Mouse (Mus musculus) kidney, embryonic 15.5 days (tissue): ENCODE results near the gene Stk10. TPM values are rescaled to one million over a fixed set of nuclear protein-coding genes. Genes with fewer than 3 reads are reported as not detected.

ENCODE experiments used
- ATAC-seq: fragments of 200-750 bp; cut with Nextera tagmentation; replicated peaks from 2 replicates; pipeline ENCODE4 v1.8.0; 2017; ENCODE audit warnings: moderate TSS enrichment; ENCODE audit not compliant: low FRiP score
- H3K27ac ChIP-seq: fragments of 300-500 bp; sonication (generic); 2 replicates; pipeline ENCODE4 v1.5.1; 2015; ENCODE audit warnings: mild to moderate bottlenecking, inconsistent platforms
- H3K27me3 ChIP-seq: fragments of 300-500 bp; sonication (generic); 2 replicates; pipeline ENCODE4 v1.6.1; 2015; ENCODE audit warnings: inconsistent platforms
- H3K36me3 ChIP-seq: fragments of 300-500 bp; sonication (generic); 2 replicates; pipeline ENCODE4 v1.6.1; 2015; ENCODE audit warnings: inconsistent platforms
- H3K4me1 ChIP-seq: fragments of 300-500 bp; sonication (generic); 2 replicates; pipeline ENCODE4 v1.6.1; 2015; ENCODE audit warnings: inconsistent platforms
- H3K4me2 ChIP-seq: fragments of 300-500 bp; sonication (generic); 2 replicates; pipeline ENCODE4 v1.6.1; 2015; ENCODE audit warnings: moderate library complexity, mild to moderate bottlenecking, inconsistent platforms
- H3K4me3 ChIP-seq: fragments of 300-500 bp; sonication (generic); replicated peaks from 2 replicates; pipeline ENCODE4 v1.5.1; 2015; ENCODE audit warnings: mild to moderate bottlenecking, inconsistent platforms
- H3K9ac ChIP-seq: fragments of 300-500 bp; sonication (generic); 2 replicates; pipeline ENCODE4 v1.6.1; 2015; ENCODE audit warnings: mild to moderate bottlenecking, inconsistent platforms
- H3K9me3 ChIP-seq: fragments of 300-500 bp; sonication (generic); replicated peaks from 2 replicates; pipeline ENCODE4 v1.6.1; 2016; ENCODE audit warnings: inconsistent platforms
- WGBS: fragments of 180-500 bp; shearing (Covaris S2); methylation state at CpG from one replicate; pipeline ENCODE4 v1.1.7; 2015; ENCODE audit warnings: mixed read lengths; 5-methylcytosine and 5-hydroxymethylcytosine counted together
- polyA plus RNA-seq: library from polyadenylated mRNA; unstranded; fragments of >200 nt; fragmentation: Nextera tagmentation; extraction: Ambion mirVana; gene quantifications from 2 replicates; pipeline ENCODE4 v1.2.1, GENCODE M21; 2015

The Stk10 gene
- polyA plus RNA-seq, 1 experiment from 2014 or later = 5.4 TPM

GRCm38 (mm10) chr11:32544041-32544440, 10.9 kb downstream of the Stk10 start:
- H3K9ac ChIP-seq = no peak overlapping the region
- H3K4me3 ChIP-seq = no peak overlapping the region
- 81% methylated on average over 6 of the region's 6 CpGs for WGBS
- H3K4me1 ChIP-seq = peaks cover 35% of the 10 kb centered on the region
- H3K27me3 ChIP-seq = no peaks in the 10 kb centered on the region
- no peak overlapping the region for H3K4me2 ChIP-seq
- H3K9me3 ChIP-seq = no peaks in the 10 kb centered on the region
- no peak overlapping the region for H3K27ac ChIP-seq
- no peaks in the 10 kb centered on the region for H3K36me3 ChIP-seq
- no peak for ATAC-seq

- 90% methylated on average over 5 of the region's 5 CpGs for WGBS
- no peaks in the 10 kb centered on the region for H3K36me3 ChIP-seq
- H3K9me3 ChIP-seq = no peaks in the 10 kb centered on the region
- H3K4me1 ChIP-seq = peaks cover 35% of the 10 kb centered on the region
- no peak overlapping the region for H3K9ac ChIP-seq
- H3K4me3 ChIP-seq = no peak overlapping the region
- H3K4me2 ChIP-seq = no peak overlapping the region
- H3K27ac ChIP-seq = no peak overlapping the region
- no peak for ATAC-seq
- H3K27me3 ChIP-seq = no peaks in the 10 kb centered on the region
These were observed 11.4 kb downstream of the Stk10 start for GRCm38 (mm10) chr11:32544497-32544896.

DNA sequence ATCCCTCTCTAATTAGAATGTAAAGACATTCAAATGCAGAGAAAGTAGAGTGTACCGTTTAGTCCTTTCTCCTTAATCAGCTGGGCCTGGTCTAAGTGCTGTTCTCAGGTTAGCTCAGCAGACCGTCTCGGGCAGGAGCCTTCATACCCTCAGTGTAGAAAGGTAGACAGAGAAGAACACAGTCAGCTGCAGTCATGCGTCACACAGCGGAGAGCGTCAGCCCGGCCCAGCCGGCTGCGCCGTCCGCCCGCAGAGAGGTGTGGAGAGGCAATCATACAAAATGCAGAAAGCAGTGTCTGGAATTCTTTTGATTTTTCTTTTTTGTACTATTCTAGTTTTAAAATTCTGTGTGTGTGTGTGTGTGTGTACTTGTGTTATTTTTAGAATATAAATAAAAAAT, 12.5 kb downstream of the Stk10 start:
- peaks cover 30% of the 10 kb centered on the region for H3K4me1 ChIP-seq
- WGBS = 49% methylated on average over 12 of the region's 12 CpGs
- no peak overlapping the region for H3K4me2 ChIP-seq
- H3K27ac ChIP-seq = no peak overlapping the region
- ATAC-seq = no peak
- H3K9ac ChIP-seq = no peak overlapping the region
- no peaks in the 10 kb centered on the region for H3K9me3 ChIP-seq
- no peak overlapping the region for H3K4me3 ChIP-seq
- no peaks in the 10 kb centered on the region for H3K36me3 ChIP-seq
- H3K27me3 ChIP-seq = no peaks in the 10 kb centered on the region

DNA sequence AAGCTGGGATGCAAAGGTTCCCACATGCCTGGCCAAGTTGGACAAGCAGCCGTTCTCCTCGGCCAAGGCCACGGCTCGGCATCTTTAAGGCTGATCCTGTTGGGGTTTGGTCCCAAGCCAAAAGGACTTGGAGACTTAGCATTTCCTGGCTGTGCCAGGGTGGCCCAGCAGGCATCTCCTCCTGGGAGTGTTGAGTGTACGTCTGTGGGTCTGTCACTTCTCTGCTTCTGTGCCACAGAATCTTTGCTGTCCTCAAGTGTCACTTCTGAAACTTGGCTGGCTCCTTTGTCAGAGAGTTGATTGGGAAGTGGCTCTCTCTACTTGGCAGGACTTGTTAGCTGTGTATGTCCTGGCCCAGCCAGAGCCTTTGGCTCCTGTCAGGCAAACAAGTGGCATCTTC, 13.4 kb downstream of the Stk10 start:
- no peak for ATAC-seq

DNA sequence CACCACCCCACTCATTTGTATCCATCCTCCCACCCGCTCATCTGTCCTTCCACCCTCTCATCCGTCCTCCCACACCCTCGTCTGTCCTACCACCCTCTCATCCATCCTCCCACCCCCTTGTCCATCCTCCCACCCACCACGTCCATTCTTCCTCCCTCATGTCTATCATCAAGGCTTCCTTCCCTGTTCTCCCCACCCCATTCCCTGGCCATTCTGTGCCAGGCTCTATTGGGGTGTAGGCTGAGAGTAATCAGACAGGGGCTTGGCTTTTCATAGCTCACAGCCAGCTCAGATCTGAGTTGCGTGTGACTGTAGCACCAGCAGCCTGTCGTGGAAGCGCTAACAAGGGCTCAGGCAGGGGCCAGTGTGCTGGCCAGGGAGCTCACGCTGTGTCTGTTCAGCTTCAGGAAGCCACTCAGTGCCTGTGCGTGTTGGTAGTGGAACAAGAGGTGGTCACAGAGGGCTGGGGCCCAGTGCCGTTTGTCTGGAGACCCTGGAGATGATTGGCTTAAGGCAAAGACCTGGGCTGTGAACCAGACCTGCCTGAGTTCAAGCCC, 14.4 kb downstream of the Stk10 start:
- no peak overlapping the region for H3K27ac ChIP-seq
- H3K4me3 ChIP-seq = no peak overlapping the region
- H3K4me2 ChIP-seq = no peak overlapping the region
- H3K27me3 ChIP-seq = no peaks in the 10 kb centered on the region
- WGBS = 70% methylated on average over 10 of the region's 10 CpGs
- no peak overlapping the region for H3K9ac ChIP-seq
- no peaks in the 10 kb centered on the region for H3K36me3 ChIP-seq
- H3K4me1 ChIP-seq = peaks cover 47% of the 10 kb centered on the region
- ATAC-seq = no peak
- no peaks in the 10 kb centered on the region for H3K9me3 ChIP-seq

More for the DNA sequence above, 13.4 kb downstream of the Stk10 start:
- WGBS = 82% methylated on average over 5 of the region's 5 CpGs
- Histone ChIP-seq H3K4me1 (peaks cover 39% of the 10 kb centered on the region), H3K4me2 (no peak overlapping the region), H3K36me3 (no peaks in the 10 kb centered on the region), H3K4me3 (no peak overlapping the region), H3K27me3 (no peaks in the 10 kb centered on the region), H3K9me3 (no peaks in the 10 kb centered on the region), H3K9ac (no peak overlapping the region), H3K27ac (no peak overlapping the region)

DNA sequence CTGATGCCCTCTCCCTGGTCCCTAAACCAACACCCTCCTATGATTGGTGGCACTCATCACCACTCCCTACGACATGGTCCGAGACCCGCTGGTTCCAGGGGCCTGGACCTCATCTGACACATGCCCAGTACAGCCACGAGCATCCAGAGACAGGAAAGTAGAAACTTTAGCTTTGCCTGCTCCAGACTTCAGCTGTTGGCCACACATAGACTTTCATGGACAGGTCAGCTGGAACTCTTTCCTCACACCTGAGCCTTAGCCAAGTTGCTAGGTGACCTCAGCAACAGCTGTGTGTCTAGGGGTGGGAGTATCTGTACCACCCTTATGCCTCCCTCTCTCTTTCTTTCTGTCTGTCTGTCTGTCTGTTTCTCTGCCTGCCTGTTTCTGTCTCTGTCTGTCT, 15.1 kb downstream of the Stk10 start:
- H3K4me3 ChIP-seq = no peak overlapping the region
- H3K27me3 ChIP-seq = no peaks in the 10 kb centered on the region
- no peaks in the 10 kb centered on the region for H3K9me3 ChIP-seq
- no peaks in the 10 kb centered on the region for H3K36me3 ChIP-seq
- peaks cover 47% of the 10 kb centered on the region for H3K4me1 ChIP-seq
- no peak overlapping the region for H3K9ac ChIP-seq
- ATAC-seq = no peak
- H3K27ac ChIP-seq = no peak overlapping the region
- H3K4me2 ChIP-seq = no peak overlapping the region
- WGBS = 84% methylated on average over 4 of the region's 4 CpGs

DNA sequence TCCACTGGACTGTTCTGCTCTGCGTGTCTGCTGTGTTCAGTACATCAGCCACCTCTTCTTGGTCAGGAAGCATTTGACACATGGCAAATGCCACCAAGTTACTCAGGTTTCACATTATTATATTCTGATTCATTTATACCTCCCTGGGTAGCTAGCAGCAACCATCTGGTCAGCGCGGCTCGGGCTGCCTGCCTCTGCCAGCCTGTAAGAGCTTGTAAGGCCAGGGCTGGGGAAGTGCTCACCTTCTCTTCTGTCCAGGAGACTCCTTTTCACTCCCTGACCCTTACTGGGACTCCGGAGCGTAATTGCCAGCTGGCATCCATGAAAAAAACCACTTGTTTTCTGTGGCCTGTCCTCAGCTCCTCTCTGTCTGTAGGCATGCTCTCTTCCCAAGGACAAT, 16.1 kb downstream of the Stk10 start:
- H3K9ac ChIP-seq = no peak overlapping the region
- no peak overlapping the region for H3K27ac ChIP-seq
- no peak overlapping the region for H3K4me2 ChIP-seq
- no peaks in the 10 kb centered on the region for H3K27me3 ChIP-seq
- 53% methylated on average over 6 of the region's 6 CpGs for WGBS
- H3K4me3 ChIP-seq = no peak overlapping the region
- no peak for ATAC-seq
- H3K4me1 ChIP-seq = peaks cover 55% of the 10 kb centered on the region
- H3K36me3 ChIP-seq = no peaks in the 10 kb centered on the region
- no peaks in the 10 kb centered on the region for H3K9me3 ChIP-seq

- no peaks in the 10 kb centered on the region for H3K27me3 ChIP-seq
- no peak overlapping the region for H3K4me3 ChIP-seq
- no peak overlapping the region for H3K27ac ChIP-seq
- H3K4me2 ChIP-seq = no peak overlapping the region
- no peak for ATAC-seq
- no peaks in the 10 kb centered on the region for H3K36me3 ChIP-seq
- no peaks in the 10 kb centered on the region for H3K9me3 ChIP-seq
- H3K4me1 ChIP-seq = peaks cover 55% of the 10 kb centered on the region
- no peak overlapping the region for H3K9ac ChIP-seq
- WGBS = 46% methylated on average over 4 of the region's 4 CpGs
These were observed 17.0 kb downstream of the Stk10 start for GRCm38 (mm10) chr11:32550102-32550501.

DNA sequence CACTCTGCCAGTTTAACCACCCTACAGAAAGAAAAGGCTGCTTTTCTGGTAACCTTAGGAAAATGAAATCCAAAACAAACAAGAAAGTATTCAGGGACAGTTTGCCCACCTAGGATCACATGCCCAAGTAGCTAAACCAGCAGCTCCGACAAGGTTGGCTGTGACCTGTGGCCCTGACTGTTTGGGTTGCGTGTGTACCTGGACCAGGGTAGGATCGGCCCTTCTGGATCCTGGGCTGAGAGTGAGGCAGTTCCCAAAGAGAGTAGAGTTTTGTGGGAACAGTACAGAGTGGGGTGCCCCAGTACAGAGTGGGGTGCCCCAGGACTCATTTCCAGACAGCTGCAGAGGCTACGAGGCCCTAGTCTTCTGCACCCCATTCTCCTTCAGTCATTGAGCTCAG, 18.0 kb downstream of the Stk10 start:
- 89% methylated on average over 4 of the region's 4 CpGs for WGBS
- Histone ChIP-seq H3K4me2 (no peak overlapping the region), H3K27ac (no peak overlapping the region), H3K9ac (no peak overlapping the region), H3K4me1 (peaks cover 49% of the 10 kb centered on the region), H3K27me3 (no peaks in the 10 kb centered on the region), H3K4me3 (no peak overlapping the region), H3K36me3 (no peaks in the 10 kb centered on the region), H3K9me3 (no peaks in the 10 kb centered on the region)
- ATAC-seq = no peak

DNA sequence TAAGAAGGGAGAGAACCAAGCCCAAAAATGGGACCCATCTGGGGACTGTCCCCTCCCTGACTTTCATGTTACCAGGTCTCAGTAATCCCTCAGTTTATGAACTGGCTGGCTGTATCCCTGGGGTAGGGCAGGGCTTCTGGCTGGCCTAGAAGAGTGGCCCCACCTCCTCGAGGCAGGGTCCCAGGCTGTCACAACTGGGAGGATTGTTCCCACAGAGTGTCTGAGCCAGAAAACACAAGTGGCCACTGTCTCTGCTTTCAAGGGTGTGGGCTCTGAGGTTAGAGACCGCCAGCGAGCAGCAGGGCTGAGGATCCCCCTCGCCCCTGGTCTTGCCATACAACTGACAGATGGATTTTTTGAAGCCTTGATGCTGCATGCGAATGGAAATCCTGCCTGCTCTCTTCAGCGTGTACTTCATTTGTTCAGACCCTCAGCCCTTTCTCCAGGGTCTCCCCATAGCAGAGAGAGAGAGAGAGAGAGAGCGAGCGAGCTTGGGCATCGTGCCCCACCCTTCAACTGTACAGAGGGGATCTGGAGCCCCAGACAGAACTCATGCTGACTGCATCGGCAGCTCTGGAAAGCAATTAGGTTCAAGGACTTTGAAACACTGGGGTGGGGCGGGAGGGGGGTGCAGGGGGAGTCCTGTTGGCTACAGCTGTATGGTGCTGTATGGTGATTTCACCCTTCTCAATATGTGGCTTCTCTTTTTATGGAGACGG, 18.6 kb downstream of the Stk10 start:
- H3K36me3 ChIP-seq = no peaks in the 10 kb centered on the region
- no peak overlapping the region for H3K4me3 ChIP-seq
- peaks cover 49% of the 10 kb centered on the region for H3K4me1 ChIP-seq
- H3K9me3 ChIP-seq = no peaks in the 10 kb centered on the region
- H3K27me3 ChIP-seq = no peaks in the 10 kb centered on the region
- H3K27ac ChIP-seq = no peak overlapping the region
- 71% methylated on average over 12 of the region's 12 CpGs for WGBS
- ATAC-seq = no peak
- H3K9ac ChIP-seq = no peak overlapping the region
- H3K4me2 ChIP-seq = no peak overlapping the region

DNA sequence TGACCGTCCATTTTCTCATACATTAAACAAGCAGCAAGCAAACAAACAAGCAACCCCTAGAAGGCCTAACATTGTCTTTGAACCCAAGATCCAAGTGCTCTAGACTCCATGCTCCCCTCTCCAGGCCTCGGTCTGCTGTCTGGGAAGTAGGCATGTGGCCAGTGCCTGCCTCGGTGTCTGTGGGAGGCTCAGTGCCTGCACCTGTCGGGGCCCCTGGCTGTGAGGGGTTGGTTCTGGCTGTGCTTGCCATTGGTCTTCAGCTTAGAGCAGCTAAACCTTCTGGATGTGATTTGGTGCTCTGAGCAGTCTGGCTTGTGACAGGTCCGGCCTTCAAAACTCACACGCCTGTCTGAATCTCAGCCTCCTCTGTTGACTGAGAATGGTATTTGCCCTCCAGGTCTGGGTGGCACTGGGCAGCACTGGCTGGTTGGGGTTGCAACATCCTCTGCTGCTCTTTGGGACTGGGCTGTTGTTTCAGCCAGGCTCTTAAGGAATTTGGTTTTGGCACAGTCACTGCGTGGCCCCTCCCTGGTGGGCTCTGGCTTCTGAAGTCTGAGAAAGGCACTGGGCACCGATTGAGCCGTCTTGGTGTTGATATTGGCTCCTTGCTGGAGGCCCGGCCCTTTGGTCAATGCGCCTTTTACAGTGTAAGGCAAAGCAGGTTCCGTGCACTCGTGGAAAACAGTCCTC, 19.4 kb downstream of the Stk10 start:
- Histone ChIP-seq H3K4me2 (no peak overlapping the region), H3K4me1 (peaks cover 49% of the 10 kb centered on the region), H3K27ac (peak overlapping the region; percentile 49), H3K4me3 (no peak overlapping the region), H3K36me3 (no peaks in the 10 kb centered on the region), H3K9me3 (no peaks in the 10 kb centered on the region), H3K9ac (no peak overlapping the region), H3K27me3 (no peaks in the 10 kb centered on the region)
- WGBS = 55% methylated on average over 13 of the region's 13 CpGs
- ATAC-seq = no peak

DNA sequence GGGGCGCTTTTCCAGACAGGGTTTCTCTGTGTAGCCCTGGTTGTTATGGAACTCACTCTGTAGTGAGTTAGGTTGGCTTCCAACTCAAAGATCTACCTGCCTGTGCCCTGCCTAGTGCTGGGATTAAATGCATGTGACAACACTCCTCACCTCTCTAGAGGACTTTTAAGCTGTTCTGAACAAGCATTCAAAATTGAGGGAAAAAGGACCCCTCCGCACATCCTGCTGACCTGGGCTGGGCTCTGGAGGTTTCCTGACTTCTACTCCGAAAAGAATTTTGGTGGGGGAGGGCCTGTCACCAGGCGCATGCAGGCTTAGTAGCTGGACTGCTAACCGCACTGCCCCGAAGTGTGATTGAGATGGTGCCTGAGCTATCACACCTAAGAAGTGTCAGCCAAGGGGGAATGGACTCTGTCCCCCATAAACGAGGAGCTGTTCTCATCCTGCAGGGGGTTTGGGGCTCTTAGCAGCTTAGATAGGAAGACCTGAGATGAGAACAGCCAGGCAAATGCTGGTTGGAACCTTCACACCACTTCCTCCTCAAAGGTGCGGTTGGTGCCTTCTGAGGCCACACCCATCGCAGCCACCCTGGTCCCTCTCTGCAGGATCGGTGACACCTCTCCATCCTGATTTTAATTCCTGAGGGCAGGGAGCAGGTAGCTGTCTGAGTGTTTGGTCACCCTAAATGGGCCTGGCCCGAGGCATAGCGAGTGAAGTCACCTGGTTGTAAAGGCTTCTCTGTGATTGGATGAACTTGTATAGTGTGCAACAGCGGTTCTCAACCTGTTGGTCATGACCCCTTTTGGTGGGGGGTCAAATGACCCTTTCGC, 20.4 kb downstream of the Stk10 start:
- no peak overlapping the region for H3K9ac ChIP-seq
- H3K4me1 ChIP-seq = peaks cover 48% of the 10 kb centered on the region
- H3K9me3 ChIP-seq = no peaks in the 10 kb centered on the region
- H3K27me3 ChIP-seq = no peaks in the 10 kb centered on the region
- H3K4me3 ChIP-seq = no peak overlapping the region
- 54% methylated on average over 14 of the region's 14 CpGs for WGBS
- no peak overlapping the region for H3K4me2 ChIP-seq
- ATAC-seq = no peak
- H3K27ac ChIP-seq = peak overlapping the region; percentile 49
- H3K36me3 ChIP-seq = no peaks in the 10 kb centered on the region
